Mouse (Mus musculus) G1E (cell line): ENCODE data around the gene Pla2g2c. TPM values are rescaled to one million over a fixed set of nuclear protein-coding genes. Genes with fewer than 3 reads are reported as not detected.

Experiments
- ATAC-seq: 2 replicates; pipeline ENCODE4 v1.8.0; 2016; ENCODE audit warnings: mild to moderate bottlenecking; ENCODE audit not compliant: insufficient number of reproducible peaks, poor library complexity, low FRiP score, severe bottlenecking; ENCODE audit errors: extremely low read depth
- DNase-seq: peaks from one replicate; pipeline ENCODE4 v3.0.0; 2012; ENCODE audit warnings: low spot score
- H3K27me3 ChIP-seq: 2 replicates; pipeline ENCODE4 v1.6.1; 2012; ENCODE audit warnings: mild to moderate bottlenecking, low read length, inconsistent platforms; ENCODE audit not compliant: insufficient read depth
- H3K36me3 ChIP-seq: replicated peaks from 2 replicates; pipeline ENCODE3; 2012; ENCODE audit warnings: mild to moderate bottlenecking, inconsistent platforms
- H3K4me1 ChIP-seq: 2 replicates; pipeline ENCODE4 v1.6.1; 2012; ENCODE audit warnings: low read depth, low read length, inconsistent platforms, mixed read lengths; ENCODE audit not compliant: insufficient read depth
- H3K4me3 ChIP-seq: 2 replicates; pipeline ENCODE4 v1.5.1; 2012; ENCODE audit warnings: low read depth, mild to moderate bottlenecking, inconsistent platforms, low read length, moderate library complexity, mixed read lengths
- H3K9me3 ChIP-seq: replicated peaks from 2 replicates; pipeline ENCODE4 v1.6.1; 2012; ENCODE audit warnings: inconsistent platforms
- CTCF ChIP-seq: IDR thresholded peaks from 2 replicates; pipeline ENCODE4 v1.5.1; 2012; ENCODE audit warnings: low read depth, low read length, inconsistent platforms, mixed read lengths
- GATA1 ChIP-seq: IDR thresholded peaks from 2 replicates; pipeline ENCODE4 v1.6.1; 2012; ENCODE audit warnings: borderline replicate concordance, low read length, inconsistent platforms, mixed read lengths
- GATA2 ChIP-seq: IDR thresholded peaks from 2 replicates; pipeline ENCODE4 v1.6.1; 2012; ENCODE audit warnings: low read depth, low read length, inconsistent platforms, borderline replicate concordance
- POLR2AphosphoS5 ChIP-seq: IDR thresholded peaks from 2 replicates; pipeline ENCODE4 v1.6.1; 2012; ENCODE audit warnings: low read depth, low read length, inconsistent platforms; ENCODE audit not compliant: insufficient replicate concordance
- TAL1 ChIP-seq: conservative IDR thresholded peaks from 2 replicates; pipeline ENCODE4 v1.6.1; 2012; ENCODE audit warnings: low read depth, low read length, inconsistent platforms, mixed read lengths
- polyA plus RNA-seq: library from polyadenylated mRNA; stranded (reverse); fragments of >175 nt; gene quantifications from 2 replicates; pipeline ENCODE4 v1.2.3, GENCODE M21; 2012
- total RNA-seq, 2 experiments: library from RNA; stranded (forward) in 1 of 2; stranded (reverse) in 1 of 2; fragments of 200-1000 nt in 1 of 2; fragments of >200 nt in 1 of 2; fragmentation: Nextera tagmentation in 1 of 2; gene quantifications; 2 replicates each; pipeline ENCODE4 v1.2.3; 2014 to 2017

Gene Pla2g2c
- total and polyA plus RNA-seq, 3 experiments, result 0.16 TPM; not detected in 2

DNA sequence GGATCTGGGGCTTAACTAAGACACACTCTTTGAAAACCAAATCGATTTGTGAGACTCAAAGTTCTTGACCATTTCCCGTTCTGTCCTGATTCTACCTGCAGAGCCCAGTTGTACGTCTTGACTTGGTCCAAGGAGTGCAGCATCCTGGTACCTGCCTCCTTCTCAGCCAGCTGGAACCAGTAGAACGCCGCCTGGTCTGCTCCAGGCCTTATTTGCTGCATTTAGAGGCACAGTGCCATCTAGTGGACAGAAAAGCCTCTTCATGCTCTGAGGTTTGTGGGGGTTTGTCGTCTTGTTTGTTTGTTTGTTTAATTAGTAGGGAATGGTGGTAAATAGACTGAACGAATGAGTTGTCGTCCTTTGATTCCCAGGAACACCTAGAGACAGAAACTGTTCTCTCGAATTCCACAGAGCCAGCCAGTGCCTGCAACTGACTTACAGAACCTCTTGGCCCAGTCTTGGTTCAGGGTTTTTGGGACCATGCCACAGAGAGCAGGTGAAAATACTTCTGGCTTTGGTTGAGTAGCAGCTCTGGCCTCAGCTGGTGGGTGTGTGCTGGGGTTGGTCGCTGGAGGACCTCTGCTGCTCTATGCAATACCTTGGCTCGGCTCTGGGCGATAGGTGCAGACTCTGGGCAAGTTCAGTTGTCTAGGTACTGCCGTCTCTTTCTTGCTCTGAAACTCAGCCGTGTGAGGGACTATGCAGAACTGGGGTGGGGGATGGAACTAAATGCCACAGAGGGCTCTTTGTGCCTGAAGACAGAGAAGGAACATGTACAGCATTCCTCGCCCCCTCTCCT lies 24.2 kb upstream of the Pla2g2c start:
- ATAC-seq, result no peak
- Histone ChIP-seq H3K4me3 (no peak overlapping the region), H3K9me3 (peaks cover 56% of the 10 kb centered on the region), H3K36me3 (no peaks in the 10 kb centered on the region), H3K27me3 (no peaks in the 10 kb centered on the region), H3K4me1 (no peaks in the 10 kb centered on the region)
- TF ChIP-seq GATA2 (no peak), CTCF (no peak), GATA1 (no peak), TAL1 (no peak), POLR2AphosphoS5 (no peak)
- DNase-seq, result no peak

DNA sequence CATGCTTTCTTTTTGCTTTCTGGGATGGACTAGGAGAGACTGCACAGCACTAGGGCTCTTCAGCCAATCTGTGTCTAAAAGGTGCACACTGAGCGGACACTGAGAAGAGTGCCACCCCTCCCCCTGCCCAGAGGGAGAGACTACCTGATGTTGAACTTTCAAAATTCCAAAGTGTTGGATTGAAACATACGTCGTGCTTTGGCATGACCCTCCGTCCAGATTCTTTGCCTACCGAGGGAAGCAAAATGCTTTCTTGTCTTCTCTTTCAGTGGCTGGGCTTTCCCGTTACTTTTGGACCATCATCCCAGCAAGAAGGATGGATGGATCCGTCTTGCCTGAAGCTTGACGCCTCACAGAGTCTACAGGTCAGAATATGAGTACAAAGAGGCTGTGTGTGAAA lies 23.5 kb upstream of the Pla2g2c start:
- Histone ChIP-seq H3K4me3 (no peak overlapping the region), H3K9me3 (peaks cover 56% of the 10 kb centered on the region), H3K4me1 (no peaks in the 10 kb centered on the region), H3K27me3 (no peaks in the 10 kb centered on the region), H3K36me3 (no peaks in the 10 kb centered on the region)
- ATAC-seq (no peak), DNase-seq (no peak)
- no peak for TF ChIP-seq POLR2AphosphoS5
- TF ChIP-seq TAL1, result no peak
- no peak for TF ChIP-seq GATA1
- TF ChIP-seq GATA2, result no peak
- no peak for TF ChIP-seq CTCF

DNA sequence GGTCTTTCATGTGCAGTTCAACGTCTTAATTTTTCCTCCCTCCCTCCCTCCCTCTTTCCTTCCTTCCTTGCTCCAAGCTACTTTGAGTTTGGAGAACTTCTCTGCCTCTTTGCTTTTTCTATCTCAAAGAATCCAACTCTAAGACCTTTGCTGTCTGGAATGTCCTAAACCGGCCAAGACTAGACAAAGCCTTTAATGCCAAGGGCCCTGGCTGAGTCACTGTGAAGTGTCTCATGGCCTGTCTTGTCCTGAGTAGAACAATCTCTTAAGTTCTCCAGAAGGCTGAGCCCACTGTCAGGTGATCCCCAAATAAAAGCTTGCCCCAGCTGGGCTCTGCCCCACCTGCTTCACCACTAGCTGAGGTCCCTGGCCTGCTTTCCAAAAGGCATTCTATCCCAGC lies 22.6 kb upstream of the Pla2g2c start:
- Histone ChIP-seq H3K4me1 (no peaks in the 10 kb centered on the region; the same call in 1 of the 2 replicates), H3K36me3 (no peaks in the 10 kb centered on the region), H3K9me3 (peaks cover 60% of the 10 kb centered on the region), H3K27me3 (no peaks in the 10 kb centered on the region), H3K4me3 (no peak overlapping the region)
- DNase-seq, result no peak
- ATAC-seq, result no peak
- TF ChIP-seq GATA2 (no peak), TAL1 (no peak), POLR2AphosphoS5 (no peak), CTCF (no peak), GATA1 (no peak)

DNA sequence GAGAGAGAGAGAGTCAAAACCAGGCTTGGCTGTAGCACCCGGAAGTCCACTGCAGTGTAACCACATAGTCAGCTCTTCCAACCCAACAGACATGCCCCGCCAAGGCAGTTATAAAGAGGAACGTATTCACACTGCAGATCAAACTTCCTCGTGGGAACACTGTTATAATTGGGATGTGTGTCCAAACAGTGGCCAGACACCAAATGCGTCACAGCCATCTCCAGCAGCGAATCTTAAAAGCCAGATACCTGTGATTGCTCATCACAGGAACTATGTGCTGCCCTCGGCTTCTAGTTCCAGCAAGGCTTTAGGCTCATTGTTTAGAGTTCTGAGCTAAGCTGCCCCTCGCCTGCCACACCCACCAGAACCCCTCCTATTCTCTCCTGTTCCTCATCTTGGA lies 22.1 kb upstream of the Pla2g2c start:
- no peak for ATAC-seq
- no peaks in the 10 kb centered on the region; the same call in 1 of the 2 replicates for H3K4me1 ChIP-seq
- H3K27me3 ChIP-seq, result no peaks in the 10 kb centered on the region
- TF ChIP-seq POLR2AphosphoS5 (no peak), TAL1 (no peak), GATA1 (no peak)
- DNase-seq, result no peak
- peaks cover 62% of the 10 kb centered on the region for H3K9me3 ChIP-seq
- no peak overlapping the region for H3K4me3 ChIP-seq
- no peaks in the 10 kb centered on the region for H3K36me3 ChIP-seq

DNA sequence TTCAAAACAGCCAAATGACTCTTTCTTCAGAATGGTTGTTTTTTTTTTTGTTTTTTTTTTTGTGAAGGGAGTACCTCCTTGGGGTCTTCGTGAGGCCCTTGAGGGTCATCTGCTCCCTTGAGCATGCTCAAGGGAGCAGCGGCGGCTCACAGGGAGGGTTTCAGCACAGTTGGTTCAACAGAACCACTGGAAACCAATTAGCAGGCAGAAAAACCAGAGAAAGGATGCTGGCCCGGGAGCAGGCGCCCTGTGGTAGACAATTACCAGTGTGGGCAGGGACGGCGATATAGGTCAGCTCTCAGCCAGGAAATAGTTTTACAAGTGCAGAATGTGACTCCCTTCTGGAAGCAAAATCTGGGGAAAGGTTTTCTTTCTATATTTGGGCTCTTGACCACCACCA lies 21.0 kb upstream of the Pla2g2c start:
- ATAC-seq, result no peak
- H3K36me3 ChIP-seq, result no peaks in the 10 kb centered on the region

DNA sequence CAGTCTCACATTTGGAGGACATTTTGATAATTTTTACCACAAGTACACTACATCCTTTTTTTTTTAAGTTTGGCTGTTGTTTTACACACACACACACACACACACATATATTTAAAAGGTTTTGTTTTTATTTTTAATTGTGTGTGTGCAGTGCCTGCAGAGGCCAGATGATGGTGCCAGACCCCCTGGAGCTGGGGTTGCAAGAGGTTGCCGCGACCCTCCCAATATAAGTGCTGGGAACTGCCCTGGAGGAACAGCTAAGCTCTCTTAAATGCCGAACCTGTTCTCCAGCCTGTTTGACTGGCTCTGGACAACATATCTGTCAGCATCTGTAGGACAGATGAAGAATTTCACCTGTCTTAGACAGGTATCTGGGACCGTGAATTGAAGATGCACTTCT lies 20.4 kb upstream of the Pla2g2c start:
- no peaks in the 10 kb centered on the region; the same call in 1 of the 2 replicates for H3K4me1 ChIP-seq
- ATAC-seq (no peak), DNase-seq (no peak)
- H3K36me3 ChIP-seq, result no peaks in the 10 kb centered on the region
- TF ChIP-seq TAL1 (no peak), GATA2 (no peak), CTCF (no peak)
- no peak overlapping the region for H3K4me3 ChIP-seq
- H3K27me3 ChIP-seq, result no peaks in the 10 kb centered on the region
- peaks cover 73% of the 10 kb centered on the region for H3K9me3 ChIP-seq

More for the DNA sequence above, 21.0 kb upstream of the Pla2g2c start:
- Histone ChIP-seq H3K9me3 (peaks cover 67% of the 10 kb centered on the region), H3K4me3 (no peak overlapping the region), H3K4me1 (no peaks in the 10 kb centered on the region; the same call in 1 of the 2 replicates), H3K27me3 (no peaks in the 10 kb centered on the region)
- TF ChIP-seq GATA2, result no peak
- no peak for TF ChIP-seq POLR2AphosphoS5
- no peak for TF ChIP-seq CTCF
- TF ChIP-seq TAL1, result no peak
- no peak for TF ChIP-seq GATA1
- DNase-seq, result no peak

GRCm38 (mm10) chr4:138706620-138707019 lies 18.0 kb upstream of the Pla2g2c start:
- Histone ChIP-seq H3K36me3 (no peaks in the 10 kb centered on the region), H3K4me1 (no peaks in the 10 kb centered on the region; the same call in 1 of the 2 replicates), H3K27me3 (no peaks in the 10 kb centered on the region), H3K9me3 (peaks cover 77% of the 10 kb centered on the region), H3K4me3 (no peak overlapping the region)
- DNase-seq, result no peak
- TF ChIP-seq GATA2, result no peak
- no peak for TF ChIP-seq POLR2AphosphoS5
- no peak for TF ChIP-seq CTCF
- no peak for TF ChIP-seq GATA1
- TF ChIP-seq TAL1, result no peak
- ATAC-seq, result no peak
